Mouse (Mus musculus) testis, adult 2 months (tissue): ENCODE data around the gene 4933402N03Rik. TPM values are rescaled to one million over a fixed set of nuclear protein-coding genes. Genes with fewer than 3 reads are reported as not detected.

Source experiments
- H3K27ac ChIP-seq: fragments of 200-500 bp; 2 replicates; pipeline ENCODE4 v1.5.1; 2012; ENCODE audit warnings: low read depth, low read length; ENCODE audit not compliant: control insufficient read depth, insufficient read depth
- H3K27me3 ChIP-seq: fragments of 200-500 bp; 2 replicates; pipeline ENCODE4 v1.6.1; 2012; ENCODE audit warnings: mild to moderate bottlenecking, low read length, moderate library complexity; ENCODE audit not compliant: control insufficient read depth, insufficient read depth
- H3K36me3 ChIP-seq: fragments of 200-500 bp; 2 replicates; pipeline ENCODE4 v1.6.1; 2012; ENCODE audit warnings: mild to moderate bottlenecking, low read length; ENCODE audit not compliant: control insufficient read depth, insufficient read depth
- H3K4me1 ChIP-seq: fragments of 200-500 bp; 2 replicates; pipeline ENCODE4 v1.6.1; 2012; ENCODE audit warnings: low read length; ENCODE audit not compliant: control insufficient read depth, insufficient read depth
- H3K4me3 ChIP-seq: fragments of 200-500 bp; 2 replicates; pipeline ENCODE4 v1.5.1; 2012; ENCODE audit warnings: low read depth, mild to moderate bottlenecking, low read length, moderate library complexity, mixed read lengths; ENCODE audit not compliant: control insufficient read depth
- CTCF ChIP-seq: fragments of 200-500 bp; IDR thresholded peaks from 2 replicates; pipeline ENCODE4 v1.5.1; 2012; ENCODE audit warnings: low read depth, mild to moderate bottlenecking, inconsistent platforms, low read length, moderate library complexity; ENCODE audit not compliant: control insufficient read depth, insufficient read depth, insufficient replicate concordance
- POLR2A ChIP-seq: fragments of 200-500 bp; IDR thresholded peaks from 2 replicates; pipeline ENCODE4 v1.6.1; 2012; ENCODE audit warnings: low read depth, mild to moderate bottlenecking, inconsistent platforms, low read length, moderate library complexity; ENCODE audit not compliant: control insufficient read depth
- polyA plus RNA-seq: library from polyadenylated mRNA; depleted of rRNA; stranded (reverse); fragments of >200 nt; gene quantifications from 2 replicates; pipeline ENCODE4 v1.2.3, GENCODE M21; 2012

4933402N03Rik gene
- polyA plus RNA-seq, 1 experiment: 19.6 TPM

DNA sequence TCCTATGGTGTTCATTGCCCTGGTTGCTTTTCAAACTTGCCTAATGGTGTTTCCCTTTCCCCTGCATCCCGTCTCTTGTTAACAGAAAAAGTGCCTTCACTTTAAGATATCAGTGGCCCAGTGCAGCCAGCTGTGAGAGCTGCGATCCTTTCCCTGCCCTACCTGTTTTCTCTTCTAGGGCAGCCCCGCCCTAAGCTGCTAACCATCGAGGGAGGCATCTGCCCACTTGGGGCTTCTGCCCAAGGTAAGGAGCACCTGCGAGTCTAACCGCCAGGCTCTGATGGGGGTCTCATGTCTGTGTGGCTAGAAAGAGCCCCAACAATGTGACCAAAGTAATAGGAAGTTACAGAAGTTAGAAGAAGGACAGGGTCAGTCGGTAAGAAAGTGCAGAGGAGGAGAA, 16.1 kb upstream of the 4933402N03Rik start:
- no peak for TF ChIP-seq CTCF
- no peak for TF ChIP-seq POLR2A
- Histone ChIP-seq H3K36me3 (no peaks in the 10 kb centered on the region), H3K27ac (no peak overlapping the region), H3K4me1 (no peaks in the 10 kb centered on the region), H3K27me3 (no peaks in the 10 kb centered on the region), H3K4me3 (no peak overlapping the region)

DNA sequence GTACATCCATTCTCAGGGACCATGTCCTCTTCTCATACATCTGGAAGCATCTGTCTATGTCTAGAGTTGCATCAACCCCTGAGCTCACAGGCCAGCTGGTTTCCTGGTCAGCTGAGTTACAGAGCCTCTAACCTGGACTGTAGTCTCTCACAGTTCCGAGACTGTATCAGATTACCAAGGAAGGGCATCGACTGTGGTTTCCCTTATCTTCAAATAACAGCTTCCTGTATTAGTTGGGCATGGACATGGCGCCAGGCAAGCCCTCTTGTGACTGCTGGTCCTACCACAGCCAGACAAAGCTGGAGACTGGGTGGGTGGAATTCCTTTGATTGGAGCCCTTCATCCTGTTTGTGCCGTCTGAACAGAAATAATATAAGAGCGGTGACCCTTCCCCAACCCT, 6.9 kb upstream of the 4933402N03Rik start:
- no peaks in the 10 kb centered on the region for H3K27me3 ChIP-seq
- TF ChIP-seq POLR2A: no peak
- no peak for TF ChIP-seq CTCF
- H3K4me3 ChIP-seq: no peak overlapping the region
- no peak overlapping the region for H3K27ac ChIP-seq
- H3K4me1 ChIP-seq: no peaks in the 10 kb centered on the region
- H3K36me3 ChIP-seq: no peaks in the 10 kb centered on the region

DNA sequence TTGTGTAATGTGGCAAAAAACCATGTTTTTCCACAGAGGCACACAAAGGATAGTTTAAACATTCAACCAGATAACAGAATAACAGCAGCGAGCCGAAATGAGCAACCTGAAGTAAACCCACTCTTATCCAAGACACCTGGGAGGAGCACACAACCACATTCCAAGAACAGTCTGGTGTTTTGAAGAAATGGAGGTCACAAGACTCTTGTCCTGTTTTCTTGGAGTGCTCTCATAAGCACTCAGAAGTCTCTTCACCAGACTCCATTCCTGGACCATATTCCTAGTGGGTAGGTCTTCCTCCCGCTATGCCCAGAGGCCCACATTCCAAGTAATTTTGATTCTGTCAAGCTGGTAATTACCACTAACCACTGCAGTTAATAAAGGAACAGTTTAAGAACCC, 4.1 kb upstream of the 4933402N03Rik start:
- Histone ChIP-seq H3K4me1 (no peaks in the 10 kb centered on the region), H3K4me3 (no peak overlapping the region), H3K36me3 (no peaks in the 10 kb centered on the region), H3K27ac (no peak overlapping the region), H3K27me3 (no peaks in the 10 kb centered on the region)
- TF ChIP-seq CTCF: no peak
- no peak for TF ChIP-seq POLR2A

DNA sequence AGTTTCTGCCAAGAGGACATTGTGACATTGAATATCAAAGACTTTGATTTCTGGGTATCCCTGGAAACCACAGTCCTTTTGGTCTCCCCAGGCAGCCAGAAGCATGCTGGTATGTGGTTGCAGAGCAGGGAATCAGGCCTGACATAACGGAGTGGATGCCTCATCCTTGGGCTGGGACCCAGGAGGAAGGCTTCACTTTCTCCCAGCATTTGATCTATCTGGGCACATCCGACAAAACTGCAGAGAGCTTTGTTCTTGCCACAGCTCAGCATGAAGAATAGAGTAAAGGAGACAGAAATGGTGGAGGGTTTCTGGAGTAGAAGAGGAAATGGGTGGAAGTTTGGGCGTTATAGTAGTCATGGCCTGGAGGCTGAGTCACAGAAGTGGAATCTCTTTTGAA, 12.9 kb downstream of the 4933402N03Rik start:
- H3K4me3 ChIP-seq: no peak overlapping the region
- H3K36me3 ChIP-seq: no peaks in the 10 kb centered on the region
- H3K27me3 ChIP-seq: no peaks in the 10 kb centered on the region
- H3K27ac ChIP-seq: no peak overlapping the region
- TF ChIP-seq CTCF (no peak), POLR2A (no peak)
- H3K4me1 ChIP-seq: no peaks in the 10 kb centered on the region

DNA sequence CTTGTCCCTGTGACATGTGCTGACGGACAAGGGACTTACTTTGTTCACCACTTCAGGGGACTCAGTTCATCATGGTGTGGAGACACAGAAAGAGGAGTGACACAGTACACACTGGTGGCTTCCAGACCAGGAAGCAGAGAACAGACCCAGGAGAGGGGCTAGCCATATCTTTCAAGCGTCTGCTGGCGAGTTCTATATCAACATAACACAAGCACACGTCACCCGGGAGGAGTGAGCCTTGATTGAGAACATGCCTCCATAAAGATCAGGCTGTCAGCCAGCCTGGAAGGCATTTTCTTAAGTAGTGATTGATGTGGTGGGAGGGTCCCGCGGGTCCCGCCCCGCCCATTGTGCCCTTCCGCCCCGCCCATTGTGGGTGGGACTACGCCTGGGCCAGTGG, 16.1 kb downstream of the 4933402N03Rik start:
- Histone ChIP-seq H3K4me3 (no peak overlapping the region), H3K27me3 (no peaks in the 10 kb centered on the region), H3K4me1 (no peaks in the 10 kb centered on the region), H3K27ac (no peak overlapping the region), H3K36me3 (no peaks in the 10 kb centered on the region)
- TF ChIP-seq POLR2A (no peak), CTCF (no peak)

DNA sequence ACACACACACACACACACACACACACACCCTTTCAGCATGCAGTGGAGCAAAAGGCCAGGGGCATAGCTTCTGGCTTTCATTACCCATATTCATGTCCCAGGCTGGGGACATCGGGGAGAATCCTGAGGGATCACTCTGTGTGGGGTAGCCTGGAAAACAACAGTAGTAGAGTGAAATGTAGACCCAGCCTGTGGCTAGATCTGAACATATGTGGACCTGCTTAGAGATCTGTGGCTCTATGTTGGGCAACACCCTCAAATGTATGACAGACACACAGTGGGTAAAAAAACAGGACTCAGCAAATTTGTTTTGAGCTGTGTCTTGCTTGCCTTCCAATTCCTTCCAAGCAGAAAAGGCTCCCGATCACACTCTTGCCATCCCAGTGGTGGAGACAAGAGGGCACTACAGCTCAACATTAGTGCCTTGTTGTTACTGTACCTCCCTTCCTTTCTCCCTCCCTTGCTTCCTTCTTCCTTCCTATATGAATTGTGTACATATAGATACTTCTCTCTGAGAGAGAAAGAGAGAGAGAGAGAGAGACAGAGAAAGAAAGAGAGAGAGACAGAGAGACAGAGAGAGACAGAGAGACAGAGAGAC, 23.8 kb downstream of the 4933402N03Rik start:
- no peak overlapping the region for H3K4me3 ChIP-seq
- TF ChIP-seq POLR2A: no peak
- no peak for TF ChIP-seq CTCF
- H3K36me3 ChIP-seq: no peaks in the 10 kb centered on the region
- H3K27me3 ChIP-seq: no peaks in the 10 kb centered on the region
- H3K27ac ChIP-seq: no peak overlapping the region
- no peaks in the 10 kb centered on the region for H3K4me1 ChIP-seq

DNA sequence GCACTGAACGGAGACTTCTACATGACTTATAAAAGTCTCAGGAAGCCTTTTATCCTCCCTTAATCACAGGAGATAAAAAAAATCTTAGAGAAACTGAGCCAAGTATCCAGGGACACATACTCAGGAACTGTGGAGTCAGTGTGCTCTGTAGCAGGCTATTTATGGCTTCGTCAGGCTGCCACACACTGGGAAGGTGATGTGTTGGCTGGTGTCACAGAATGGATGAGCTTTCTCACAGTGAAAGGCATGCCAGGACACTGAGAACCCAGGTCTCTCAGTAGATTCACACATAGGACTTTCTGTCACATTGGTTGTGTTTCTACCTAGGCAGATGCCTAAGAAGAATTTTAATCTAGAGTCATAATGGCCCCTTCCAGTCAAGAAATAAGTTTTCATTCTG, 31.7 kb downstream of the 4933402N03Rik start:
- TF ChIP-seq CTCF (no peak), POLR2A (no peak)

DNA sequence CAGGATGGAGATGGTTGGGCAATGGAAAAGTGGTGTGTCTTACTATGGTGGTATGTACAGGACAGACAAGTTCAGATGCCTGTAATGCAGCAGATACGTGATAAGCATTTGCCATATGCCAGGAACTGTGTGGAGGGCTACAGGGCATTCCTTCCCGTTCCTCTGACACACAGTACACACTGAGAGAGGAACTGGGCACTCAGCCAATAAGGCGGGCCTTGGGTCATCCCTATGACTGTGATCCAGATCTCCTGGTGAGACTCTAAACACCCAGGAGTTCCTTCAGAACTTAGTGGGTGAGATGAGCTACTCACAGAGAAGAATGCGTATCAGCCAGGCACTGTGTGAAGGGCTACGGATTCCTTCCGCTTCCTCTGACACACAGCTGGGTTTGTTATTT, 32.4 kb downstream of the 4933402N03Rik start:
- Histone ChIP-seq H3K4me1 (no peaks in the 10 kb centered on the region), H3K4me3 (no peak overlapping the region), H3K27me3 (no peaks in the 10 kb centered on the region), H3K36me3 (no peaks in the 10 kb centered on the region), H3K27ac (no peak overlapping the region)
- TF ChIP-seq POLR2A: no peak
- no peak for TF ChIP-seq CTCF

More for the DNA sequence above, 31.7 kb downstream of the 4933402N03Rik start:
- Histone ChIP-seq H3K36me3 (no peaks in the 10 kb centered on the region), H3K27ac (no peak overlapping the region), H3K27me3 (no peaks in the 10 kb centered on the region), H3K4me3 (no peak overlapping the region), H3K4me1 (no peaks in the 10 kb centered on the region)
